Mouse (Mus musculus) lung, postnatal 0 days (tissue): ENCODE measurements around the gene Arhgap11a.

Source experiments
- CTCF ChIP-seq: IDR thresholded peaks from 2 replicates; pipeline ENCODE4 v1.5.1; 2016; ENCODE audit warnings: antibody characterized with exemption, mild to moderate bottlenecking
- EP300 ChIP-seq: IDR thresholded peaks from 2 replicates; pipeline ENCODE4 v1.6.1; 2016; ENCODE audit warnings: antibody characterized with exemption, mild to moderate bottlenecking, control low read depth

- TF ChIP-seq CTCF (no peak), EP300 (no peak)
These were observed 20.1 kb downstream of the Arhgap11a start for GRCm38 (mm10) chr2:113828086-113828942.
